Mouse (Mus musculus) forebrain, embryonic 11.5 days (tissue): ENCODE results near the gene 3110082I17Rik. TPM values are rescaled to one million over a fixed set of nuclear protein-coding genes. Genes with fewer than 3 reads are reported as not detected.
A peak's percentile ranks its signal among the peaks of the same experiment; 100 is the strongest.

Experiments
- ATAC-seq: fragments of 200-750 bp; cut with Nextera tagmentation; replicated peaks from 2 replicates; pipeline ENCODE4 v1.8.0; 2017; ENCODE audit warnings: moderate TSS enrichment; ENCODE audit not compliant: low FRiP score
- DNase-seq: peaks from one replicate; pipeline ENCODE4 v3.0.0-alpha.2; 2017; ENCODE audit warnings: low spot score
- H3K27ac ChIP-seq: fragments of 300-500 bp; sonication (generic); 2 replicates; pipeline ENCODE4 v1.5.1; 2014; ENCODE audit warnings: low read depth, low read length
- H3K27me3 ChIP-seq: fragments of 300-500 bp; sonication (generic); 2 replicates; pipeline ENCODE4 v1.6.1; 2014; ENCODE audit warnings: mild to moderate bottlenecking, low read length, mixed read lengths; ENCODE audit not compliant: control insufficient read depth, insufficient read depth
- H3K36me3 ChIP-seq: fragments of 300-500 bp; sonication (generic); 2 replicates; pipeline ENCODE4 v1.6.1; 2014; ENCODE audit warnings: mild to moderate bottlenecking, low read length, moderate library complexity, mixed read lengths; ENCODE audit not compliant: control insufficient read depth, insufficient read depth
- H3K4me1 ChIP-seq: fragments of 300-500 bp; sonication (generic); replicated peaks from 2 replicates; pipeline ENCODE4 v1.6.1; 2014; ENCODE audit warnings: low read length, mixed read lengths; ENCODE audit not compliant: control insufficient read depth, insufficient read depth
- H3K4me2 ChIP-seq: fragments of 300-500 bp; sonication (generic); 2 replicates; pipeline ENCODE4 v1.6.1; 2014; ENCODE audit warnings: low read depth, mild to moderate bottlenecking, low read length, moderate library complexity, mixed read lengths; ENCODE audit not compliant: severe bottlenecking
- H3K4me3 ChIP-seq: fragments of 300-500 bp; sonication (generic); 2 replicates; pipeline ENCODE4 v1.5.1; 2014; ENCODE audit warnings: low read depth, low read length
- H3K9ac ChIP-seq: fragments of 300-500 bp; sonication (generic); 2 replicates; pipeline ENCODE4 v1.6.1; 2014; ENCODE audit warnings: low read length
- H3K9me3 ChIP-seq: fragments of 300-500 bp; sonication (generic); 2 replicates; pipeline ENCODE4 v1.6.1; 2016; ENCODE audit warnings: low read length, mixed read lengths; ENCODE audit not compliant: control insufficient read depth
- WGBS: fragments of 180-500 bp; shearing (Covaris S2); extraction: QIAGEN DNeasy Blood & Tissue Kit; methylation state at CpG from one replicate; pipeline ENCODE4 v1.1.7; 2014; 5-methylcytosine and 5-hydroxymethylcytosine counted together
- polyA plus RNA-seq: library from polyadenylated mRNA; unstranded; fragments of >200 nt; fragmentation: Nextera tagmentation; extraction: Ambion mirVana; gene quantifications from 2 replicates; pipeline ENCODE4 v1.2.1, GENCODE M21; 2014

The 3110082I17Rik gene
- polyA plus RNA-seq, 1 experiment from 2014 or later, result 38.5 TPM

DNA sequence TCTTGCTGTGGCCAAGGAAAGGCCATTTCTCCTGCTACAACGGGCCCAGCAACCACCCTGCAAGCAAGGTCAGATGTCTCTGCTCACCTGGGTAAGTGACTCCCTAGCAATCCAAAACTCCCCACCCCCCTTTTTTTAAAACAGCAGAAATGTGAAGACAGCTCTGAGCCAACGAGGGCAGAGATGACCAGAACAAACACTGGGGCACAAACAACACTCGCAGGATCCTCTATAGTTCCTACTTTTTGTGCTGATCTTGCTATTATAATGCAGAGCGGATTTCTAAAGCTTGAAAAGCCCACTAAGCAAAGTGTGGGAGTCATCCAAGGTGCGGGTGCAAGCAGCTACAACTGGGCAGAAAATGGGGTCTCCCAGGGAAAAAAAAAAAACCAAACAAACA is 89.2 kb downstream of the 3110082I17Rik start:
- no peaks in the 10 kb centered on the region for H3K9me3 ChIP-seq
- H3K4me3 ChIP-seq, result no peak overlapping the region
- H3K4me2 ChIP-seq, result no peak overlapping the region; the same call in 1 of the 2 replicates
- ATAC-seq (no peak), DNase-seq (no peak)
- no peaks in the 10 kb centered on the region; the same call in 1 of the 2 replicates for H3K4me1 ChIP-seq
- H3K9ac ChIP-seq, result no peak overlapping the region
- 66% methylated on average over 5 of the region's 5 CpGs for WGBS
- H3K27me3 ChIP-seq, result no peaks in the 10 kb centered on the region
- H3K27ac ChIP-seq, result no peak overlapping the region
- no peaks in the 10 kb centered on the region for H3K36me3 ChIP-seq

DNA sequence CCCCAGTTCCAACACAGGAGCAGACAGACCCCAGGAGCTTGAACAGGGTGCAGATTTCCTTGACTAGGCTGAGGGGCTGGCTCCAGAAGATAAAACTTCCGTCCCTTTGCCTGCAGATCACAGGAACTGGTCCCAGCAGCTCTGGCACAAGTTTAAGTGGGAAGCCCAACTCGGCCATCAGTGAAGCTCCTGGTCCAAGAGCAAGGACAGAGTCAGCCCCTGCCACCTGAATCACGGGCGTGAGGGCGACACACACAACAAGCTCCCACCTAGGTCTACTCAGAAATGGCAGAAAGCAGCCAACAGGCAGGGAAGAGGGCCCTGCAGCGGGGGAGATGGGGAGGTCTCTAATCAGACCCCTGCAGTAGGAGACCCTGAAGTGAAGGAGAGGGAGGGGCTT is 90.0 kb downstream of the 3110082I17Rik start:
- no peaks in the 10 kb centered on the region for H3K27me3 ChIP-seq
- H3K4me3 ChIP-seq, result no peak overlapping the region
- H3K4me1 ChIP-seq, result no peaks in the 10 kb centered on the region; the same call in 1 of the 2 replicates
- H3K9me3 ChIP-seq, result no peaks in the 10 kb centered on the region
- no peaks in the 10 kb centered on the region for H3K36me3 ChIP-seq
- WGBS, result 85% methylated on average over 6 of the region's 6 CpGs
- H3K4me2 ChIP-seq, result no peak overlapping the region
- DNase-seq (no peak), ATAC-seq (no peak)
- H3K9ac ChIP-seq, result no peak overlapping the region
- H3K27ac ChIP-seq, result no peak overlapping the region

DNA sequence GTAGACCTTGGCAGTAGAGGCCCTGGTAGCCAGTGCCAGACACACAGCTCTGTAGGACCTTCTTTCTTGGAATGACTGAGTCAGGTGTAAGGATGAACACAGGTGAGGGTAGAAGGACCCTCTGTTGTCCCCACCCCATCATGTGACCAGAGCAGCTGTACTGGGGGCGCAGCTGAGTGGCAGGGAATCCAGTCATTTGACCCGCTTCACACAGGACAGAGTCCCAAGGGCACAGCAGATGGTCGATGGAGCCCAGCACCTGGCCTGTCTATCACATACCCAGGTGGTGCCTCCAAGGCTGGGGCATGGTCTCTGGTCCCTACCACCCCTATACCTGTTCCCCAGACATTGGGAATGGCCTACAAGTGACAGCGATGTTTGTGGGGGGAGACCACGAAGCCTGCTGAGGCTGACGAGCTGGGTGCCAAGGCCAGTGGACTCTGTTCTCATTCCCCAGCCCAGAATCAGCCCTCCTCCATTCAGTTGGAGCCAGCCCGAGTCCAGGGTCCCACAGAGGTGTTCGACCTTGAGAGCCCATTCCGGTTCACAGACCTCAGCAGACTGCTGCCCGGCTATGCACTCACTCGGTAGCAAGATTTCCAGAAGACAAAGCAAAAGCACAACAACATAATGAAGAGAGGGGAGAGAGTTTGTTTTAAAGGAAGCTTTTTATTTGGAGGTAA is 91.5 kb downstream of the 3110082I17Rik start:
- 88% methylated on average over 11 of the region's 11 CpGs for whole genome bisulfite sequencing
- no peaks in the 10 kb centered on the region for H3K9me3 ChIP-seq
- no peak overlapping the region for H3K9ac ChIP-seq
- no peak for ATAC-seq
- H3K4me1 ChIP-seq, result peaks cover 3% of the 10 kb centered on the region; the same call in 1 of the 2 replicates
- DNase-seq, result no peak
- no peaks in the 10 kb centered on the region for H3K27me3 ChIP-seq
- no peaks in the 10 kb centered on the region for H3K36me3 ChIP-seq
- no peak overlapping the region for H3K4me3 ChIP-seq
- no peak overlapping the region for H3K4me2 ChIP-seq
- no peak overlapping the region for H3K27ac ChIP-seq

DNA sequence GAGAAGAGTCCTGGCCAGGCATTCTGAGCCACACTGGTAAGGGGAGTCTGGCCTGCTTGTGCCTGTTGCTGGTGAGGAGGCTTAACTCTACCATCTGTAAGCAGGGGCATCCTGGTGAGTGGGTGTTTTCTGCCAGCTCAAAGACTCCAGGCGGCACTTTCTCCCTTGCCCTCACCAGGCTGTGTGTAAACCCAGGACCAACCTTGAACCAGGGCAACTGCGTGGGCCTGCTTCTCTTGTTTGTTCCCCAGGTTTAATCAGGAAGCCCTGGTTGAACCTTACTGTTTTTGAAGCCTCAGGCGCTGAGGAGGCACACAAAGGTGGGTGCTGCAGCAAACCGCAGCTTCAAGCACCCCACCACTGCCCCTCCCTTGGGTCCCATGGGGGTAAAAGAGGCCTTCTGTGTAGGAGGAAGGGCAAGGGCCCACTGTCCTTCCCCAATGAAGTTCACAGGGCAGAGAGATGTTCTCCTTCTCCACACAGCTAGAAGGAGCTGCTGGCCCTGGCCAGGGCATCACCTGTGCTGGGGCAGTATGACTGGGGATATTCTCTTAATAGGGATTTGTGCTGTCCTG is 92.4 kb downstream of the 3110082I17Rik start:
- Histone ChIP-seq H3K36me3 (no peaks in the 10 kb centered on the region), H3K4me1 (peaks cover 3% of the 10 kb centered on the region; the same call in 1 of the 2 replicates), H3K4me3 (no peak overlapping the region), H3K9ac (no peak overlapping the region), H3K9me3 (no peaks in the 10 kb centered on the region), H3K4me2 (no peak overlapping the region), H3K27me3 (no peaks in the 10 kb centered on the region), H3K27ac (no peak overlapping the region)
- DNase-seq (no peak), ATAC-seq (no peak)
- WGBS, result 91% methylated on average over 4 of the region's 4 CpGs

DNA sequence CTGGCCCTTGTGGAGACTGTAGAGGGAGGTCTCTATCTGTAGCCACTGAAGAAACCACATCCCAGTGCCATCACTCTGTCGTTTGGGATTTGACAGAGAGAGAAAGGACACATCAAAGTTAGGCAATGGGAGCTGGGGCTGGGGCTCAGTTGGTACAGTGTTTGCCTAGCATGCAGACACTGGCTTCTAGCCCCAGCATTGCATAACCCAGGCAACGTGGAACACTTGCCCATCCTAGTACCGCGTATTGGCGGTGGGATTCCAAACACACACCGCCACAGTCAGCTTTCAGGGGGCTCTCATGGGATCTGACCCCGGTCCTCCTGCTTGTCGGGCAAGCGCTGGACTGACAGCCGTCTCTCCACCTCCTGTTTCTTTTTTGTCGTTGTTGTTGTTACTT is 93.8 kb downstream of the 3110082I17Rik start:
- H3K4me2 ChIP-seq, result no peak overlapping the region
- no peaks in the 10 kb centered on the region for H3K36me3 ChIP-seq
- DNase-seq (no peak), ATAC-seq (no peak)
- H3K4me3 ChIP-seq, result no peak overlapping the region
- H3K9me3 ChIP-seq, result no peaks in the 10 kb centered on the region
- H3K27ac ChIP-seq, result no peak overlapping the region
- no peaks in the 10 kb centered on the region for H3K27me3 ChIP-seq
- WGBS, result 82% methylated on average over 11 of the region's 11 CpGs
- no peak overlapping the region for H3K9ac ChIP-seq
- H3K4me1 ChIP-seq, result peaks cover 3% of the 10 kb centered on the region; the same call in 1 of the 2 replicates

DNA sequence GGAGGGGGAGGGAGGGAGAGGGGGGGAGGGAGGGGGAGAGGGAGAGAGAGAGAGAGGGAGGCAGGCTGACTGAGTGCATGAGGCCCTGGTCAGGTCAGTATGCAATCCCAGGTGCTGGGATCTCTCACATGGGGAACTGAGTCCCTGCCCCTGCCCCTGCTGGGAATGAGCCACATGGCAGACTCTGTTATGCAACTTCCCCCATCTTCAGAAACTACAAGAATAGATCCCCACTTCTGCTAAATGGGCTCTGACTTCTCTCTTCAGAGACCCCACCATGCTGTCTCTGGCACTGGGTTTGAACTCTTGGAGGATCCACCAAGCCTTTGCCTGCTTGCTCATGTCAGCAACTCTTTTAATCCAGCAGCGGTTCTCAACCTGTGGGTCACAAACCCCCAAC is 94.5 kb downstream of the 3110082I17Rik start:
- peaks cover 3% of the 10 kb centered on the region; the same call in 1 of the 2 replicates for H3K4me1 ChIP-seq
- WGBS, result 63% methylated on average over 1 of the region's 1 CpGs
- DNase-seq (no peak), ATAC-seq (no peak)
- H3K36me3 ChIP-seq, result no peaks in the 10 kb centered on the region
- no peak overlapping the region for H3K4me2 ChIP-seq
- H3K9ac ChIP-seq, result no peak overlapping the region
- H3K27ac ChIP-seq, result no peak overlapping the region
- H3K4me3 ChIP-seq, result no peak overlapping the region
- no peaks in the 10 kb centered on the region for H3K9me3 ChIP-seq
- H3K27me3 ChIP-seq, result no peaks in the 10 kb centered on the region

DNA sequence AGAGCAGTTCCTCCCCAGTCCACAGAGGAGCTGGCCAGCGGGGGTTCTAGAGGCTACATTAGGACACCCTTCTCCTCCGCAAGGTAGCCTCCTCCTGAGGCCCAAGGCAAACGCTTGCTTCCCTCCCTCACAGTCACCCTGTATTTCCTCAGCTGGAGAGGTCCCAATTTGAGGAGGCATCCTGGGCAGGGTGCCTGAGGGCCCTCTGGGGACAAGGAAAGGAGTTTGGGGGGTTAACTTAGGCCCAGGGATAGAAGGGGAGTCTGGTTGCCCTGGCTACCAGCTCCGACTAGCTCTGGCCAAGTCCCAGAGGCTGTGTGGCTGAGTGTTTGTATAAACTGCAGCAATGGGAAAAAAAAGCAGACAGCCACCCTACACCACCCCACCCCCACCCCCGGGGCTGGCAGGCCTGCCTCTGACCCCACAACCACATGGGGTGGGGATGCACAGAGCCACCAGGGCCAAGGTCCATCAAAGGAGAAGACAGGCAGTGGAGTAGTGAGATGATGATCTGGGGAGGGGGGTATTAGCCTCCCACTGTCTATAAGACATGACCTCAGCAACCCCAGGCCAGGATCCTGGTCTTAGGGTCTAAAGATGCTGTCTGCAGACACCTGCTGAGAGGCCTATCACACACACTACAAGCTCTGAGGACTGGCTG is 95.3 kb downstream of the 3110082I17Rik start:
- ATAC-seq (no peak; the same call in 1 of the 2 replicates), DNase-seq (no peak)
- Histone ChIP-seq H3K9ac (no peak overlapping the region), H3K4me3 (no peak overlapping the region), H3K27me3 (no peaks in the 10 kb centered on the region), H3K36me3 (no peaks in the 10 kb centered on the region), H3K4me2 (no peak overlapping the region), H3K27ac (no peak overlapping the region), H3K4me1 (peaks cover 3% of the 10 kb centered on the region; the same call in 1 of the 2 replicates), H3K9me3 (no peaks in the 10 kb centered on the region)
- WGBS, result 34% methylated on average over 5 of the region's 5 CpGs

DNA sequence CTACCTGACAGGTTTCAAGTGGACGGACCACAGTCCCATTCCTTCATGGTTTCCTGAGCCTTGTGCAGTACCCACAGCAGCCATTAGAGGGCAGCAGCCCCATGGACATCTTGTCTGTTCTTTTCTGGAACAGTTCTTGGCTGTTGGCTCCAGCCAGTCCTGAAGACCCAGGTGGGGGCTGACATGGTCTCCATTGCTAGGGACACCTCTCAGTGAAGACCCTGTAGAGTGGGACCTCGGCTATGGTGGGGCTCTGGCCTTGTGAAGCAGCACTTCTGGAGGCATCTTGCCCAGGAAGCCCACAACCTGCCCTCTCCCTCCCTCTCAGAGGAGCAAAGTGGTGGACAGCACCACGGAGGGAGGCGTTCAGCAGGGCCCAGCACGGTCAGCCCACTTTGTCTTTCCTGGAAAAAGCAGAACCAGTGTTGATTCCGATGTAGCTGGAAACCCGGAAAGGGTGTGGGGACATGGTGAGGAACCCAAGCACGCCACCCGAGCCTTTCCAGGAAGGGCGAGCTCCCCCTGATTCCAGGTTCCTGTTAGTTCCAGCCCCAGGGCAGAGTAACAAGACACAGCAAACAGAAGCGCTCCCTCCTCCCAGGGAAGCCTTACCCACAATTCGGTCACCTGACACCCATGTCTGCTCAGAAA is 95.9 kb downstream of the 3110082I17Rik start:
- Histone ChIP-seq H3K9ac (peak overlapping the region; percentile 23; the same call in 1 of the 2 replicates), H3K9me3 (no peaks in the 10 kb centered on the region), H3K4me2 (no peak overlapping the region), H3K4me3 (no peak overlapping the region), H3K27ac (no peak overlapping the region), H3K4me1 (peaks cover 3% of the 10 kb centered on the region; the same call in 1 of the 2 replicates), H3K27me3 (no peaks in the 10 kb centered on the region), H3K36me3 (no peaks in the 10 kb centered on the region)
- peak; percentile 52; the same call in 1 of the 2 replicates for ATAC-seq
- DNase-seq, result peak; percentile 92
- 37% methylated on average over 12 of the region's 12 CpGs for WGBS
